20 mouse cellular contexts compared by ENCODE assay signal in the genomic region with DNA sequence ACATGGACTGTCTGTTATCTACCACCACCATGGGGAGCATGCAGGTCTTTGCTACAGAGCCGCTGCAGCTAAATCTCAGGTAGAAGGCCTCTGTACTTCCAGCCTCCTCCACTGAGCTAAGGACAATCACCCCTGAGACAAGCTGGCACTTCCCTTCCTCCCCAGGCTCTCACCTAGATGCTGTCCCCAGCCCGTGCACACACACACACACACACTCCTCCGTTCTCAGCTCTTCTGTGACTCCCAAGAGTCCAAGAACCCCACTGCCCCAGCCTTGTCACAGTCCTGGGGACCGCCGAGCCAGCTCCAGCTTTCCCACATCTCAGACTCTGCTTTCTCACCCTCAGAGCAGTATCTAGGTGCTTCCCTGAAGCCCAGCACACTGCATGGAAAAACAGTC. TPM values are rescaled to one million over a fixed set of nuclear protein-coding genes. Genes with fewer than 3 reads are reported as not detected.
DNase-seq lines count a peak whose midpoint lies in the region; ATAC-seq and TF ChIP-seq lines count a peak whose summit lies in the region.
"Had no signal": no experiment of that assay in that cellular context is flagged by ENCODE, and none has a peak within 500 bp of the region (broad histone marks: within the 10 kb centered on the region; RNA-seq: fewer than 3 reads in every experiment).

No protein-coding gene starts in this region.

- intact Hi-C loops in heart, adult 2 months (cut with DNase I), result no loop called here

- H3K9ac ChIP-seq in heart, adult 2 months (ENCODE audit: low read depth, low read length), result no peak overlapping the region
- no peak overlapping the region for H3K9ac ChIP-seq in intestine, embryonic 14.5 days (ENCODE audit: low read length)
- no peak overlapping the region for H3K9ac ChIP-seq in intestine, postnatal 0 days (ENCODE audit: low read depth, low read length)
- H3K9ac ChIP-seq: embryonic facial prominence, embryonic 12.5 days; forebrain, embryonic 13.5 days; forebrain, embryonic 15.5 days had no signal

- no peaks in the 10 kb centered on the region for H3K79me2 ChIP-seq in heart, adult 2 months (replicated peaks; ENCODE audit: control insufficient read depth, insufficient read depth, low read length)
- no peaks in the 10 kb centered on the region for H3K79me2 ChIP-seq in myocyte (ENCODE audit: control insufficient read depth, insufficient read depth)

- H3K9me3 ChIP-seq in heart, embryonic 10.5 days, result no peaks in the 10 kb centered on the region
- H3K9me3 ChIP-seq in intestine, embryonic 14.5 days (ENCODE audit: control insufficient read depth, low read length), result no peaks in the 10 kb centered on the region
- no peaks in the 10 kb centered on the region for H3K9me3 ChIP-seq in intestine, postnatal 0 days (ENCODE audit: control insufficient read depth)
- H3K9me3 ChIP-seq: forebrain, embryonic 15.5 days had no signal

- H3K4me2 ChIP-seq in intestine, embryonic 14.5 days (ENCODE audit: low read length), result no peak overlapping the region
- H3K4me2 ChIP-seq in intestine, postnatal 0 days (replicated peaks; ENCODE audit: low read depth), result no peak overlapping the region
- H3K4me2 ChIP-seq in myocyte (ENCODE audit: low read depth), result no peak overlapping the region
- H3K4me2 ChIP-seq: embryonic facial prominence, embryonic 12.5 days; forebrain, embryonic 13.5 days; forebrain, embryonic 15.5 days had no signal

- TF ChIP-seq EP300 in heart, adult 2 months (IDR thresholded peaks at IDR 0.05; ENCODE audit: insufficient read depth, low read depth, low read length), result no peak

- peaks cover 54% of the 10 kb centered on the region for H3K36me3 ChIP-seq in heart, embryonic 10.5 days
- no peaks in the 10 kb centered on the region; the same call in 1 of the 2 replicates for H3K36me3 ChIP-seq in heart, adult 2 months (ENCODE audit: control insufficient read depth, insufficient read depth, low read length)
- H3K36me3 ChIP-seq in intestine, embryonic 14.5 days (ENCODE audit: control insufficient read depth, insufficient read depth, low read length), result peaks cover 45% of the 10 kb centered on the region
- H3K36me3 ChIP-seq in intestine, postnatal 0 days (ENCODE audit: control insufficient read depth, insufficient read depth), result peaks cover 20% of the 10 kb centered on the region
- H3K36me3 ChIP-seq in myocyte (ENCODE audit: control insufficient read depth, insufficient read depth), result peaks cover 12% of the 10 kb centered on the region

- TF ChIP-seq POLR2A in heart, adult 2 months (IDR thresholded peaks at IDR 0.05; ENCODE audit: insufficient read depth, low read depth, low read length), result no peak
- no peak for TF ChIP-seq POLR2A in myocyte (IDR thresholded peaks at IDR 0.05; ENCODE audit: insufficient read length, low read depth)

- 83% methylated on average over 5 of the region's 5 CpGs for WGBS in heart, embryonic 10.5 days
- WGBS in heart, adult 2 months, result 92% methylated on average over 5 of the region's 5 CpGs
- 95% methylated on average over 5 of the region's 5 CpGs for WGBS in intestine, embryonic 14.5 days
- WGBS in intestine, postnatal 0 days, result 92% methylated on average over 5 of the region's 5 CpGs

- no peaks in the 10 kb centered on the region for H3K4me1 ChIP-seq in heart, embryonic 10.5 days
- H3K4me1 ChIP-seq in heart, adult 2 months (ENCODE audit: control insufficient read depth, insufficient read depth, low read length), result no peaks in the 10 kb centered on the region
- no peaks in the 10 kb centered on the region for H3K4me1 ChIP-seq in intestine, embryonic 14.5 days (replicated peaks; ENCODE audit: control insufficient read depth, insufficient read depth, low read length)
- H3K4me1 ChIP-seq in intestine, postnatal 0 days (replicated peaks; ENCODE audit: control insufficient read depth, insufficient read depth, low read length), result no peaks in the 10 kb centered on the region
- H3K4me1 ChIP-seq: embryonic facial prominence, embryonic 10.5 days; embryonic facial prominence, embryonic 12.5 days; forebrain, embryonic 13.5 days; forebrain, embryonic 15.5 days had no signal

- DNase-seq in heart, embryonic 10.5 days (ENCODE audit: low spot score), result peak; percentile 68
- no peak for DNase-seq in heart, adult 2 months
- DNase-seq in intestine, embryonic 14.5 days (ENCODE audit: low spot score), result peak; percentile 39
- DNase-seq in gastrocnemius, adult 8-10 months (ENCODE audit: low spot score in 2 of 2), result no peak
- DNase-seq: adrenal gland, adult 8-10 months; adrenal gland, postnatal 14 days; adrenal gland, postnatal 36 days; cerebellum, adult 11-12 months; cerebellum, adult 2 months; cerebellum, adult 9-10 months; cerebellum, postnatal 10 days; cerebellum, postnatal 25 days had no signal

- no peak overlapping the region for H3K4me3 ChIP-seq in heart, embryonic 10.5 days
- no peak overlapping the region for H3K4me3 ChIP-seq in heart, adult 2 months
- H3K4me3 ChIP-seq in intestine, embryonic 14.5 days (ENCODE audit: low read depth, low read length), result no peak overlapping the region
- no peak overlapping the region for H3K4me3 ChIP-seq in intestine, postnatal 0 days (ENCODE audit: low read depth, low read length)
- H3K4me3 ChIP-seq in myocyte, result no peak overlapping the region
- H3K4me3 ChIP-seq: embryonic facial prominence, embryonic 10.5 days; embryonic facial prominence, embryonic 12.5 days; forebrain, embryonic 13.5 days; forebrain, embryonic 15.5 days had no signal

- no peak overlapping the region for H3K27ac ChIP-seq in heart, embryonic 10.5 days
- no peak overlapping the region for H3K27ac ChIP-seq in heart, adult 2 months
- no peak overlapping the region for H3K27ac ChIP-seq in intestine, embryonic 14.5 days (ENCODE audit: low read depth)
- H3K27ac ChIP-seq in intestine, postnatal 0 days (ENCODE audit: low read depth, low read length), result no peak overlapping the region
- H3K27ac ChIP-seq: embryonic facial prominence, embryonic 10.5 days; embryonic facial prominence, embryonic 12.5 days; forebrain, embryonic 13.5 days; forebrain, embryonic 15.5 days had no signal

- H3ac ChIP-seq in myocyte (ENCODE audit: control insufficient read depth, insufficient read length), result no peak overlapping the region

- TF ChIP-seq CTCF in heart, adult 2 months (IDR thresholded peaks at IDR 0.05), result no peak
- TF ChIP-seq CTCF in intestine, postnatal 0 days (IDR thresholded peaks at IDR 0.05; ENCODE audit: low read depth), result no peak

- ATAC-seq in intestine, embryonic 14.5 days (replicated peaks; ENCODE audit: low FRiP score, low TSS enrichment, low read depth), result no peak
- ATAC-seq in intestine, postnatal 0 days, result no peak
- ATAC-seq: activated CD4-positive, CD25-positive, alpha-beta regulatory T cell, adult 4 months; forebrain, embryonic 13.5 days; forebrain, embryonic 15.5 days; Patski had no signal

- H3K27me3 ChIP-seq in heart, embryonic 10.5 days (ENCODE audit: insufficient read depth, poor library complexity, severe bottlenecking), result no peaks in the 10 kb centered on the region
- no peaks in the 10 kb centered on the region for H3K27me3 ChIP-seq in heart, adult 2 months (ENCODE audit: control insufficient read depth, insufficient read depth, low read length)
- H3K27me3 ChIP-seq in intestine, embryonic 14.5 days (replicated peaks; ENCODE audit: control insufficient read depth, insufficient read depth, low read length), result no peaks in the 10 kb centered on the region
- H3K27me3 ChIP-seq in intestine, postnatal 0 days (replicated peaks; ENCODE audit: control insufficient read depth, insufficient read depth, low read length), result no peaks in the 10 kb centered on the region
- no peaks in the 10 kb centered on the region for H3K27me3 ChIP-seq in myocyte (ENCODE audit: control insufficient read depth, insufficient read depth, insufficient read length)
- H3K27me3 ChIP-seq: embryonic facial prominence, embryonic 12.5 days; forebrain, embryonic 13.5 days; forebrain, embryonic 15.5 days; Patski had no signal

TF ChIP-seq in myocyte, 11 proteins besides CTCF, POLR2A, EP300 and RAD21:
- TF ChIP-seq REST (IDR thresholded peaks at IDR 0.05; ENCODE audit: insufficient read depth, insufficient read length) (no peak), POLR2AphosphoS2 (IDR thresholded peaks at IDR 0.05; ENCODE audit: insufficient read length, low read depth) (peak; percentile 15), MYOG (IDR thresholded peaks at IDR 0.05; ENCODE audit: control insufficient read depth in 1 of 3, insufficient read depth in 1 of 3, insufficient read length in 2 of 3, low read depth in 2 of 3) (no peak), USF1 (IDR thresholded peaks at IDR 0.05; ENCODE audit: low read depth) (no peak), MYOD1 (IDR thresholded peaks at IDR 0.05; ENCODE audit: control insufficient read depth in 1 of 3, insufficient read length in 2 of 3, low read depth in 2 of 3) (no peak), MAX (IDR thresholded peaks at IDR 0.05; ENCODE audit: low read depth) (no peak)

RNA-seq across cellular contexts. Expression of gene Nupl2, which starts 19.2 kb away (rescaled TPM):
- 15.5 and 18.3 TPM in 2 replicates for polyA plus RNA-seq in heart, embryonic 10.5 days (2016; fragmentation: Nextera tagmentation; extraction: Ambion mirVana)
- 1 to 10 TPM; 7.4 to 7.6 TPM for total RNA-seq in heart, adult 2 months (2021)
- polyA plus RNA-seq in heart, adult 2 months (2012; rRNA removed), result 5.8 and 7.3 TPM in 2 replicates
- 16.3 and 17.5 TPM in 2 replicates for polyA plus RNA-seq in intestine, embryonic 14.5 days (2014; fragmentation: Nextera tagmentation; extraction: Ambion mirVana)
- polyA plus RNA-seq in intestine, postnatal 0 days (2015; fragmentation: Nextera tagmentation; extraction: Ambion mirVana), result 4.7 and 6.6 TPM in 2 replicates
- 6.0 TPM for polyA plus RNA-seq in myocyte (2012; fragmentation: generic; extraction: Trizol)
- 1 to 10 TPM; 5.6 to 6.3 (median 5.7) TPM for total RNA-seq in gastrocnemius, adult 8-10 months (2022)

Comparison
In these comparisons a context has a peak if more than half of its experiments do, and no peak if none do; other contexts are left out.
1. DNase-seq: peak in heart, embryonic 10.5 days (single experiment) and intestine, embryonic 14.5 days (single experiment); none in heart, adult 2 months (0 of 2) and gastrocnemius, adult 8-10 months (0 of 2).